Mouse (Mus musculus): ENCODE measurements at regions not wholly inside any gene's neighbourhood (a gene's known extent, or its start where the extent isn't known, plus 50 kb on each side); places are given as distances from the start of the nearest gene placed in this dataset.

GRCm38 (mm10) chr6:50038369-50038768 is 71.7 kb upstream of the Mpp6 start:
- TF ChIP-seq CTCF (IDR thresholded peaks at IDR 0.05; ENCODE audit: extremely low read depth, insufficient read depth, low read length), result no peak
- TF ChIP-seq POLR2A (IDR thresholded peaks at IDR 0.05; ENCODE audit: extremely low read depth, insufficient read depth, low read length), result no peak

Data from cortical plate, adult 2 months (tissue).